Mouse (Mus musculus) MEL-GATA-1-ER (cell line): ENCODE measurements around the gene Dock9.
"Not testable (repeated sequence)": the region's sequence is repeated elsewhere in the genome, so short reads cannot be mapped to it uniquely, and the experiment has no call there.

Source experiments
- DNase-seq: peaks from one replicate; pipeline ENCODE4 v3.0.0-alpha.2; 2012; ENCODE audit warnings: low read depth; ENCODE audit errors: extremely low read depth

Gene Dock9

DNA sequence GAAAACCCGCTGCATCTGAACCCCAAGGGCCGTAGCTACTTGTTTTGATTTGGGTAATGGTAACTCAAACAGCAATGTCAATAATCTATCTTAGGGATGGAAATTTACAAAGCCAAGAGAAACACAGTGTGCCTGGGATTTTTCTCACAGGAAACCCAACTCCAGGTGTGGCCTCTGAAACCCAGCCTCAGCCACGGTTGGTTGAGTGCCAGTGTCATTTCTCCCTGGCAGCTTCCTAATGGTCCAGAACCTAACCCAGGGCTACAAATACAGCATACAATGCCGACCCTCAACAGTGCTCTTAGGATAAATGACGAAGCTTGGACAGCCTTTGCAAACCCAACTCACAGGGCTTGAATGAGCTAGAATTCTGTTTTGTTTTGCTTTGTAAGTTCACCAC is 92.0 kb downstream of the Dock9 start:
- DNase-seq, result no peak

DNA sequence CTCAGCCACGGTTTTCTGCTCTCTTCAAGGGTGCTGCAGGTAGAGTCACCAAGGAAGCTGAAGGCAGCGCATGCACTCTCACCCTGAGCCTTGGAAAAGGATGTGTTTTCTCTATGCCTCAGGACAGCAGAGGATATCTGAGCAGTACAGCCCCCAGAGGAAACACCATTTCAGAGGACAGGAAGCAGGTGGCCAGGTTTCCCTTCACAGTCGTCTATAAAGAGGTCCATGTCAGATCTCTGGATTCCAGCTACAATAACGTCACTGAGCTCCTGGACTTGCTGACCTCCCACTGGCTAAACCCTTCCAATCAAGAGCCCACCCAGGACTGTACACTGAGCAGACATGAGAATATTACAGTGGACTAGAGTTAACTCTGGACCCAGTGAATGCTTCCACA is 95.1 kb downstream of the Dock9 start:
- no peak for DNase-seq

DNA sequence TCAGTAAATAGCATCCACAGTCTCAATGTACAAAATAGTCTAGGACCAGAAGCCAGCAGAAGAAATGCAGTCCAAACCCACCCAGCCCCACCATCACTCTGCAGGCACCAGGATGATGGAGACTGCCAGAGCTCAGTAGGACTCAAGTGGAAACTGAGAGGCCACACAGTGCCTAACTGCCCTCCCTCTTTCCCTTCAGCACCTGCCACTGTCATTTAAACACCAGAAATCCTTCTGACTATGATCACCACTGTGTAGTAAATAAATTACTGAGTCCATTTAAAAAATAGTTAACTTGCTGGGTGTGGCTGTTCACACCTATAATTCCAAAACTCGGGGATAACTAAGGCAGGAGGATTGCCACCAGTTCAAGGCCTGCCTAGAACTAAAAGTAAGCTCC is 97.6 kb downstream of the Dock9 start:
- no peak for DNase-seq

DNA sequence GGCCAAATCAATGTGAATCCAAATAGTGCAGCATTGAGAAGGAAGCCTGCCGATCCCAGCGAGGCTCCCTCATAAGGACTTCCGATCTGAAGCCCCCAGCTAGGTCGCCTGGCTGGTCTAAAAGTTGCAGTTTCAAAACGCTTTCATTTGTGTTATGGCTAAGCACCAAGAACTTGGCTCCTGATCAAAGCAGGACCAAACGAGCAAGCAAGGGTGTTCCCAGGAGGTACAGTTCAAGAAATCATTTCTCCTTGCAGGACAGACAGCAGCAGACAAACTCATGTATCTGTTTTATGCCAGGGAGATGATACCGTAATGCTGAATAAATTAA is 99.1 kb downstream of the Dock9 start:
- no peak for DNase-seq

DNA sequence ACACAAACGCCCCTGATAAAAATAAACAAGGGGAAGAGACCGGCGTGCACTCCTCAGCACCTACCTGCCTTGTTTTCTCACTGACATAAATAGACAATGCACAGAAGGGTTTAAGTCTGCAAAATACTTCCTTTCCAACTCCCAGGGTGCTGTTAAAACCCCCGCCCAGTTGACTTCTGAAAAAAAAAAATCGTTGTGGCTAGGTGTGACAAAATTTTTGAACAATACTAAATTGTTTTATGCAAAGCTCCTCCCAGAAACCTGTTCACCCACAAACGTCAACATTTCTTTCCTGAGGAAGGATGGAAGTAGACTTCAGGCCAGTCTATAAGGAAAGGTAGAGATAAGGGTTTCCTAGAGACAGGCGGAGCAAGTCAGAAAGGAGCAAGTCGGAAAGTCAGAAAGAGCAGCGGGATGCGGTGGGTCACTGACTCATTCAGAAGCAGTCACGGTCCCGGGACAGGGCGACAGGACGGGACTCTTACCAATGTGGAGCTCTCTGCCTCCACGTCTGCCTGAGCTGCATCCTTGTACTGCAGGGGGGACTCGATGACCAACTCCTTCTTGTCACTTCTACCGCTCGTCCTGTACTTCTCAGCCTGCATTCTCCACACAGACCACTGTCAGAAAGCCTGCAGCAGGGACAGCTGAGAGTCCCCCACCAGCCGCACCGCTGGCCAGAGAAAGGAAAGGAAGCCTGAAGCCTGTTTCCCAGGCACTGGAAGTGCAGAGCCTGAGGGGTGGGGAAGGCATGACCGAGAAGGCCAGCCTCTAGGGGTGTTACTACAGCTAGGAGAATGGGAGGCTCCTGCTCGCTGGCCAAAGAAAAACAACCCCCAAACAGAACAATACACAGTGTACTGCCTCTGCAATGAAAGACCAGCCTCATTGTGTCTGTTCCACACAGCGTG is 99.7 kb downstream of the Dock9 start:
- no peak for DNase-seq

DNA sequence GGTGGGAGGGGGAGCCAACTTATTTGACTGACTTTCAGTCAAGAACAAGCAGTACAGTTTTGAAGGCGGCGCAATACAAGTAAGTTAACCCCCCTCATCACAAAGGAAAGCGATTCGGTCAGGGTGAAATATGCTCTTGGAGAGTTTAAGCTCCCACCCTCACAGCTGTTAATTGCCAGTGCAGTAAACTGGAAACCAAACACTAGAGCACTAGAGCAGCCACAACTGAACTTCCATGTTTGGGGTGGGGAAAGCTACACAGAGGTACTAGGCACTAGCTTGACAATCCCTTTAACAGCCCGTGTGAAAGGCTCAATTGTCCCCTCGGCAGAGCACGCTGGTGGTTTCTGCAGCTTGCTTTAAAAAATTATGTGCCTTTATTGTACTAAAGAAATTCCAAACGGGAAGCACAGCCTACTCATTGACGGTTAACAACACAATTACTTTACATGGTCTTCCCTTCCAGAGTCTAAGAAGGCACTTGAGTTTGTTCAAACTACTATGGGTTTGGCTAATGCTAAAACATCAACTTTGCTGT is 100.4 kb downstream of the Dock9 start:
- no peak for DNase-seq

DNA sequence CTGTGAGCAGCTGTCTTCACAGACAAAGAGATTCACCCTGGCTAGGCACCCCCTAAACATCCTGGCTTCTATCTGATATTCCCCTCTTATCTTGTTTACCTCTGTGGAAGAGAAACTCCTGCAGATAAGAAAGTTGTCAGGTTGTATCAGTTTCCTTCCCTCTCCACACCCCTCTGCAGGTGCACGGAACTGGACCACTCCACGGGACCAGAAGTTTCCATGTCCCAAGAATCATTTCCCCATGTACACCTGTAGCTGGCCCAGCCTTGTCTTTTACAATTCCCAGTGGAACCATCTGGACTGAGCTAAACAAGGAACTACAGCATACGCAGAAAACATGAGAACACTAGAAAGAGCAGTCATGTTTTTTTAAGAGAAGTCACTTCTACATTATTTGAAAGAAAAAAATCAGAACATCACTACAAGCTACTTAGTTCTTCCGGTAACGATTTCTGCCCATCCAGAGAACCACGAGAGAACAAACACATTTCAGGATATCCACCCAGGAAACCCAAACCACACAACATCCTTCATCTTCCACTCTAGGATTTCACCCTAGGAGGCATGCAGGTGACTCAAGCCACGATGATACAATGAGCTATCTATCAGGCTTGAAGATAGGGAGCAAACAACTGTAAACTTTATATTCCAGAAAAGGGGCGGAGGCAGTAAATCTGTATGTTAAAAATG is 101.1 kb downstream of the Dock9 start:
- no peak for DNase-seq

DNA sequence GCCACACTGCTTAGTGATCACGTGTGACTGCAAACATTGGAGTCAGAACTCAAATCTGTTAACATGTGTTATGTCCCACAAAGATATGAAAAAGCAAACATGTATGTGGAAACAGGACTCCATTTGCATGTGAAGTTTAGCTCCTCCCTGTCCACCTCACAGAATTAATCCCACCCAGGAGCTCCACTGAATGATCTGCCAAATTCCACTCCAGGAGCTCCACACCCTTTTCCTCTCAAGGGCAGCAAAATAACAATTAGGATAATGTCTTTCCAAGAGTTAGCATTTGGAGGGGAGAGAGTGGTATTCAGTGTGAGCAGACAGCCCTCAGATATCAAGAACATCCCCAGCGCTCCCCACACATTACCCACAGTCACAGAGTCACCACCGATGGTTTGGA is 102.9 kb downstream of the Dock9 start:
- DNase-seq, result no peak

DNA sequence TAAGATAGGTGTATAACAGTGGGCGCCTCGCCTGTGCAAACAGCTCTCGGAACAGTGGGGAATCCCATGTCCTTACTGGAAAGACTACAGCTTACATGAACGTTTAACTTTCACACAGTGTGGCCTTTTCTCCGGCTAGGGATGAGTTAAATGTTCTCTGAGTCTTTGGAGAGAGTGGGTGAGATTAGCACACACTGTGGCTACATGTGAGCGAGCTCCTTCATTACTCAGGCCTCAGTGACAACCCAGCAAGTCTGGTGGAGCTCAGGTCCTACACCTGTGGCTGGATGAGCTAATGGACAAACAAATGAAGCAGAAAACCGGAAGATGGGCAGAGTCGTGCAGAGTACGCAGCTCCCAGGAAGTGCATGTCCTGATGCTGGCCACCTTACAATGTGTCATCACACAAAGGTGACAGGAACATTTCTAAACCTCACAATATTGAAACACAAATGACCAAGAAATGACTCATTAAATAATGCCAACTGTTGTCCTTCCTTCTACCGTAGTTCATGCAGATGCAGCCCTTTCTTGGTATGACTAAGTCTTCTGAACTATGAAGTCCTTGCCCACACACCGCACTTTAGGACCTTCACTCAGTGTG is 103.5 kb downstream of the Dock9 start:
- no peak for DNase-seq

DNA sequence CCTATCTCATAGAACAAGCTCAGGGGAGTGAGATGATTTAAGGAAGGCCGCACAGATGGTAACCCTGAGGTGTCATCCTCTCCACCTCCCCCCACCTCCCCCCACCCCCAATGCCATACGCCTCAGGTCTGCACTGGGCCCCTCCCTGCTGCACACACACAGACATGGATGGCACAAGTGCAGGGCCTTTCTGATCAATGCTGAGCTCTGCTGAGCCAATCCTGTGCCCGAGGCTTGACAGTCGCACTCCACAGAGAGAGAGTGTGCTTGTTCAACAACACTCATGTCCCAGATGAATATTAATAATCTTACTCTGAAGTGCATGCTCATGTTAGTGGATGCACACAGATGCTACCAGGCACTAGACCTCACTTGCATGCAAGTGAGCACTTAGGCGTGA is 108.0 kb downstream of the Dock9 start:
- DNase-seq, result not testable (repeated sequence)

DNA sequence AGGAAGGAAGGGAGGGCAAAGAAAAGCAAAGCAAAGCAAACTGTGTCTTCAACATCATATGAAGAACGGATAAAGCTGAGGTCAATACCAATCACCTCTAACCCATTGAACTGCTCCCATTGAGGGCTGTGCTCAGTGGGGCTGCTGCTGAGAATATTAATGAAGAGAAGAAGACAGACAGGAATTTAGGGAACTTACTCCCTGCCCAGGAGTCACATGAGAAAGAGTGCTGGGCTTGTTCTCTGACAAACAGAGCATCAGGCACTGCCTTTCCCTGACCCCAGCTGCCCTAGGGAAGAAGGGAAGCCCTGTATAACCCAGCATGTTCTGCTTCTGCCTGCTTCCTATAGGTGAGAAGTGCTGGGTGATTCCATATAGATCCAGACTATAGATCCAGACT is 109.5 kb downstream of the Dock9 start:
- DNase-seq, result no peak

DNA sequence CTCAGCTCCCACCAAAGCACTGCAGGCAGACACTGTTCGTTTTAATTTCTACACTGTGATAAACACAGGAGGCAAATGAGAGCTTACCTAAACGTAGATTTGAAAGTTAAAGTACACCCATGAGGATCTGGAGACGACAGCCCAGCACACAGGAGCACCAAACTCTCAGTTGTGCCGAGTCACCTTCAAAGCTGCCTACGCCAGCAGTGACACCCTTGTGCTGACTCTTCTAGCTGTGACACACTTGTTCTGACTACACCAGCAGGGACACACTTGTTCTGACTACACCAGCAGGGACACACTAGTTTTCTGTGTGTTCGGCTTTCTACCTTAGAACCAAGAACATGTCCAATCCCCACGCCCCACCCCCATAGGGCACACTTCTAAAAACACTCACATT is 110.4 kb downstream of the Dock9 start:
- DNase-seq, result no peak

DNA sequence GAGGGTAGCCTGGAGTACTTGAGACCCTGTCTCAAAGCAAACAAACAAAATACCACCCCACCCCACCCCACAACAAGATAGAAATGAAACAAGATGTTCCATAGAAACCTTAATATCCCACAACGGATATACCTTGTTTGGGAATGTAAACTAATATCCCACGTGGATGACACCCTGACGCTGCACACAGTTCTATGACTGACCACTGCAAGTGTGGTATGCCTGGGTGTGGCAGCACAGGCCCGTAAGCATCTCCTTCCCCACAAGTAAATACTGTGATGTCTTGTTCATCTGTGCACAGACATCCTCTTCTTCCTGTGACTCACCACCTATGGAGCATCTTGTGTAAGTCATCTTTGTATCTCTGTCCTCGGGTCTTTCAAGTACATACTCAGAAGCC is 118.7 kb downstream of the Dock9 start:
- DNase-seq, result no peak

DNA sequence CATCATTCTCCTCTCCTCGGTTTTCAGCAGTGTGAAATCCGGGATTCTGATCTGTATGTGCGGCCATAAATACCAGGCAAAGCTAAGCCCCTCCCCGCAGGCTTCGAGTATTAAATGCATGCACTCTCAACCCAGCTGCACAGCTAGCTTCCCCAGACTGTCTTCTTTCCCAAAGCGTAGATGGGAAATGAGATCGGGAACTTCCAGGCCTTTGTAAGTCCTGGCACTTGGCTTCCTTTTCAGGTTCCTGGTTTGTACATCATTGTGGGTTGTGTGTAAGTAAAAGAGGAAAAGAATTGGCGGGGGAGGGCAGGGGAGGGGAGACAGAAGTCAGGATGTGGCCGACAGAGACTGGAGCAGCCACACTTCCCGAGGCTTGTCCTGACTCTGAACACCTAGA is 119.2 kb downstream of the Dock9 start:
- DNase-seq, result no peak

DNA sequence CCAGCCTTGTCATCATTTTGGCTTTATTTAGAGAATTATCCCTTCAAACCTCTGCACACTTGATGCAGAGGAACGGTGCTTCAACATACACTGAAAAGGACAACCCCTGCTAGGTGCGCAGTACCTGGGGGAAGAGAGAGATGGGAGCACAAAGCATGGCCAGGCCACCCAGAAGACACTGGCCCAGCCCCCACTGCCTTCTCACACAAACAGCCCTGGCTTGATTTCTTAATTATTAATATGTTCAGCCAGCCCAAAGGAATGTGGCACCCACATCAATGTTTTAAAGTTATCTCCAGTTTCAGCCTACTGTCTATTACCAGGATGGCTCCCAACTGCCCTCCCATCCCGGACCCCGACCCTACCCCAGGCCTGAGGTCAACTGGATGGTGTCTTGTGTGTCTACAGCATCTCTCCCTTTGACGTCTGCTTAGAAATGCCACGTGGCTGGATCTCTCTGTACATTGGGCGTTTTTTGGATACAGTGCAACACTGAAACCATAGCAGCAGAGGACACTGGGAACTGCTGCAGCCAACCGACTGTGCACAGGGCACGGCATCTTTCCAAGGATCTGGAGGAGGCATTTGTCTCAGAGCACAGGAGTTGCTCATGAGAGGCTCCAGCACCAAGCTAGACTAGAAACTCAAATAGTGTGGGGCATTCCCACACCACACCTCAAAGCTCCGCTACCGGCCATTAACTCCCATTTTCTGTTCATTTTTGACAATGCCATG is 120.9 kb downstream of the Dock9 start:
- DNase-seq, result no peak

DNA sequence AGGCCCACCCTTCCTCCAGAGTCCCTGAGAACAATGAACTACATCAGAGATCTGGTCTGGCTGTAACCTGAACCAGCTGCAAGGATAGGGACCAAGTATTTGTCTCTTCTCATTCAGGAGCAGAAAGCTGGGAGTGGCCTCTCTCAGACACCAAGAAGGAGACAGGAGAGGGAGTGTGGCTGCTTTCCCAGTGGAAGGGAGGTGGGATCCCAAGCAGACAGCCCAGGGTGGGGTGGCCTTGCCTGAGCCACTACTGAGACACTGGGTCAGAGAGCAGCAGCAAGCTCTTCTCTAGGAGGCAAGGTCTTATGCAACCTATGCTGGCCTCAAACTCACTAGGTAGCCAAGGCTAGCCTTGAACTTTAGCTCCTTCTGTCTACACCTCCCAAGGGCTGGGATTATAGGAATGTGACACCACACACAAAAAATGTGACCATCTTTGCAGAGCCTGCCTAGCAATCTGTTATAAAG is 121.5 kb downstream of the Dock9 start:
- no peak for DNase-seq

DNA sequence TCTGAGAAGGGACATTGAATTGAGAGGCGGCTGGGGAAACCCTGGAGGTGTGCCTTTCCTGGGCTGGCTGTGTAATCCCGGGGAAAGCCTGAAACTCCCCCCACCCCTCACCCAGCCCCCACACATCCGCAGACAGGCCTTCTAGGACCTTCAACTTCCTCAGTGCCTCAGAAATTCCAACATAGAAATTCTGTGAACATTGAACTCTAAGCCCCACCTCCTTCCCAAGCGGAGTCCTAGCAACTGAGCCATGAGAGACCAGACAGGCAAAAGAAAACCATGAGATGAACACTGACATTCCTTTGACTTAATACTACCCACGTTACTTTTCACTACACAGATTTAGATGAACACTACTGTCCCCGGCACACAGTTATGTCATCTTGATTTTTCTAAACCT is 122.1 kb downstream of the Dock9 start:
- no peak for DNase-seq

DNA sequence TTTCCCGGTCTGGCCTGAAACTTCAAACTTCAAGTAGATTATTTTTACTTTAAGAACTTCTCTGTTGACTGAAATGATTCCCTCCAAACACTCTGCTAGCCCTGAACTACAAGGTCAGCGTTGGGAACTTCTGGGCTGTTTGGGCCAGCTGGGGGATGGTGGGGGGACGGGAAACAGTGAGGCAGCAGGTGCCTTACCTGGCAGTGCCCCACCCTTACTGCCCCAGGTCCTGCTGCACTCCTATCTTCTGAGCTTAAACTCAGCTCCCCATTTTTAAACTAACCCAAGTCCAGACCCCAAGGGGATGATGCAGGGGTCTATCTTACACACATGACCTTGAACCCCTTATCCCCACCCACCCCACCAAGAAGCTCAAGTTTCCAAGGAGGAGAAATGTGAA is 122.5 kb downstream of the Dock9 start:
- no peak for DNase-seq

DNA sequence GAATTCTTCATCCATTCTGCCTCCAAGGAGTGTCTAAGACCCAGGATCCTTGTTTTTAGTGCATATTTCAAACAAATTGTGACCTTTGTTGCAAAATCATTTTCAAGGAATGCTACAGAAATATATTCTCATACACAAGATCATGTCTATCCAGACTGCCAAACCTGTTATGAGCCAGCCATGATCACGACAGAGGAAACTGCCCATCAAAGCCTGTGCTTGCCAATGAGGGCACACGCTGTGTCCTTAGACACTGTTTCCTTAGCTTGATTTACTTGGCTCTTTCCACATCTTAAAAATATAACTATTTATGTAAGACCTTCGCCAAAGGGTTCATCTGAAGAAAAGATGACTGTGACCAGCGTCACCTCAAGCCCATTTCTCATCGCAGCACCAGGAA is 127.6 kb downstream of the Dock9 start:
- DNase-seq, result no peak

DNA sequence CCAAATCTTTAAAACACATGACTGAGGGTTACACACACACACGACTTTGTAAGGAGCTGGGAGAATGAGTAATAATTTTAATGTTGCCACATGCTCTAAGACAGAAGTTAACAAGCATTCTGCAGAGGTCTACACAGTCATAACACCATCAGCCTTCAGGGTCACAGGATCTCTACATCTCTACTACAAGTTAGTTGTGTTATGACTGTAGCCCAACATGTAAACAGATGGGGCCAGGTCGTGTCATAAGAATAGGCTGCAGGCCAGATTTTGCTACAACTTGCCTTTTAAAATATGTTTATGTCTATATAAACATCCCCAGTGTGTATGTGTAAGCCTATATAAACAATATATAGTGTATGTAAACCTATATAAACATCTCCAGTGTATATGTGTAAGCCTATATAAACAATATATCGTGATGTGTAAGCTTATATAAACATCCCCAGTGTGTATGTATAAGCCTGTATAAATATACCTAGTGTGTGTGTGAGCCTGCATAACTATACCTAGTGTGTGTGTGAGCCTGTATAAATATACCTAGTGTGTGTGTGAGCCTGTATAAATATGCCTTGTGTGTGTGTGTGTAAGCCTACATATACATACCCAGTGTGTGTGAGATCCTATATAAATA is 130.9 kb downstream of the Dock9 start:
- DNase-seq, result no peak

DNA sequence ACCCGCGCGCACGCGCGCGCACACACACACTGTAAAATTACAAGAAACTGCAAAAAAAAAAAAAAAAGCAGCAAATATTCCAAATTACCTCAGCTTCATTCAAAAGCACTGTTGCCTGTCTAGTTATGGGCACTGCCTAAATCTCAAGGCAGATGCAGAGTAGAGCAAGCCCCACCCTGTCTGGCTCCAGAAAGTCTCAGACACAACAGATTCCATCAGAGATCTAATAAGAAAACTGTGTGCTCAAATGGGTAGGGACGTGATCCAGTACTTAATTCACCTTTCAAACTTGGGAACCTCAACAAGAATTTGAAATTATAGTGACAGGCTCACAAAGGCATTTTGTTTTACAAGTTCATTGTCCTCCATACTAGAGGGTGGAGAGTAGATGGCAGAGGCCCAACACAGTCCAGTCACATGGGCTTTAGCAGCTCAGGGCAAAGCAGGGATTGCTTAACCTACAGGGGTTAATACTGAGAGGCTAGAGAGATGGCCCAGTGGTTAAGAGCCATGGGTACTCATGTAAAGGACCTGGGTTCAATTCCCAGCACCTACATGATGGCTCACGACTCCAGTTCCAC is 131.9 kb downstream of the Dock9 start:
- no peak for DNase-seq
